Mouse (Mus musculus) stomach, embryonic 14.5 days (tissue): ENCODE data around the gene Ppt1. TPM values are rescaled to one million over a fixed set of nuclear protein-coding genes. Genes with fewer than 3 reads are reported as not detected.

Source experiments
- ATAC-seq: fragments of 200-750 bp; cut with Nextera tagmentation; 2 replicates; pipeline ENCODE4 v1.8.0; 2017; ENCODE audit warnings: low read depth, moderate TSS enrichment; ENCODE audit not compliant: insufficient number of reproducible peaks, insufficient read depth, low FRiP score
- H3K27ac ChIP-seq: fragments of 300-500 bp; sonication (generic); 2 replicates; pipeline ENCODE4 v1.5.1; 2014; ENCODE audit warnings: mild to moderate bottlenecking, low read length, moderate library complexity, mixed read lengths
- H3K27me3 ChIP-seq: fragments of 300-500 bp; sonication (generic); 2 replicates; pipeline ENCODE4 v1.6.1; 2014; ENCODE audit warnings: low read length, control low read depth, mixed read lengths; ENCODE audit not compliant: control insufficient read depth, insufficient read depth
- H3K36me3 ChIP-seq: fragments of 300-500 bp; sonication (generic); 2 replicates; pipeline ENCODE4 v1.6.1; 2014; ENCODE audit warnings: mild to moderate bottlenecking, control low read depth, low read length, moderate library complexity, mixed read lengths; ENCODE audit not compliant: control insufficient read depth, insufficient read depth
- H3K4me1 ChIP-seq: fragments of 300-500 bp; sonication (generic); 2 replicates; pipeline ENCODE4 v1.6.1; 2014; ENCODE audit warnings: low read length, control low read depth, mixed read lengths; ENCODE audit not compliant: control insufficient read depth, insufficient read depth
- H3K4me2 ChIP-seq: fragments of 300-500 bp; sonication (generic); replicated peaks from 2 replicates; pipeline ENCODE4 v1.6.1; 2014; ENCODE audit warnings: low read depth, low read length, control low read depth
- H3K4me3 ChIP-seq: fragments of 300-500 bp; sonication (generic); 2 replicates; pipeline ENCODE4 v1.5.1; 2014; ENCODE audit warnings: low read depth, low read length, control low read depth
- H3K9ac ChIP-seq: fragments of 300-500 bp; sonication (generic); replicated peaks from 2 replicates; pipeline ENCODE4 v1.6.1; 2014; ENCODE audit warnings: low read depth, mild to moderate bottlenecking, control low read depth, low read length, moderate library complexity, mixed read lengths
- H3K9me3 ChIP-seq: fragments of 300-500 bp; sonication (generic); 2 replicates; pipeline ENCODE4 v1.6.1; 2016; ENCODE audit warnings: low read depth, low read length, control low read depth; ENCODE audit not compliant: control insufficient read depth
- WGBS: fragments of 180-500 bp; shearing (Covaris S2); extraction: QIAGEN DNeasy Blood & Tissue Kit; methylation state at CpG from one replicate; pipeline ENCODE4 v1.1.7; 2014; 5-methylcytosine and 5-hydroxymethylcytosine counted together
- polyA plus RNA-seq: library from polyadenylated mRNA; unstranded; fragments of >200 nt; fragmentation: Nextera tagmentation; extraction: Ambion mirVana; gene quantifications from 2 replicates; pipeline ENCODE4 v1.2.1, GENCODE M21; 2014

Gene Ppt1
- polyA plus RNA-seq, 1 experiment from 2014 or later: 100 TPM

DNA sequence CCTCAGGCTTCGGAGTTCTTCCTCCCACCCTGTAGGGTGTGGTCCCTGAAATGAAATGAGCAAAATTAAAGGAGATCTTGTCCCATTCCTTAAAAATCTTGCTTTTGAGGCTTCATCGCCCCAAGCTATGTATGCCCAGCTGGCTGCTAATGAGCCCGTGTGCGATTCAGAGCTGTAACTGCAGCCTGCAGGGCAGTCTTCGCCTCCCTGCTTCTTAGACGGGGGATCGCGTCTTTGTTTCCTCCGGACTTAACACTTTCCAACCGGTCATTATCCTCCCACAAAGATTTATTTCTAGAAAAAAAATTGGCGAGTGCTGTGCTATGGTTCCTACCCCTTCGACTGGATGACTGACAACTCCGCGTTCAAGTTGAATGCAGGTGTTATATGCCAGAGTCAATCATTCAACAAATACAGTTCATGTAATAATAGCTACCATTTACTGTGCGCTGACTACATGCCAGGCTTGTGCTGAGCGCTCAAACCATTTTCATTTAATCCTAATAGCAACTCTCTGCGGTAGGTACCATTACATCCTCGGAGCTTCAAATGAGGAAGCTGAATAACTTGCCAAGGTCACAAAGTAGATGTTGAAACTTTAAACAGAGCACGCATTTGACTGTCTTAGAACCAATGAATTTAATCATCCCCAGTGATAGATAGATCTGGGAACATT, 50.7 kb downstream of the Ppt1 start:
- peaks cover 14% of the 10 kb centered on the region for H3K4me1 ChIP-seq
- peak overlapping the region; percentile 84 for H3K4me3 ChIP-seq
- 4% methylated on average over 19 of the region's 19 CpGs for WGBS
- H3K27ac ChIP-seq: peak overlapping the region; percentile 100
- no peak for ATAC-seq
- H3K4me2 ChIP-seq: peak overlapping the region; percentile 89
- no peaks in the 10 kb centered on the region for H3K27me3 ChIP-seq
- peak overlapping the region; percentile 65 for H3K9ac ChIP-seq
- no peaks in the 10 kb centered on the region for H3K9me3 ChIP-seq
- H3K36me3 ChIP-seq: no peaks in the 10 kb centered on the region

DNA sequence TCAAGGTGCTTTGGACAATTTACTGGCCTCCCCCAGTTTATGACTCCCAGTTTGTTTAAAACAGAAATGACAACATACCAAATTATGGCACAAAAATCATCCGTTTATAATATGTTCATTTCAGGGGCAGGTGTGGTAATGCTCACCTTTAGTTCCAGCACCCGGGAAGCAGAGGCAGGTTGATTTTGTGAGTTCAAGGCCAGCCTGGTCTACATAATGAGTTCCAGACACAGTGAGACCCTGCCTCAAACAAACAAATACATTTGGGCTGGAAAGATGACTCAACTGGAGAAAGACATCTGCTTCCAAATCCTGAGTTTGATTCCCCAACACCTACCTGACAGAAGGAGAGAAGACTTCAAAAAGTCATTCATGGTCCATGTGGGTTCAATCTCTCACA, 51.3 kb downstream of the Ppt1 start:
- no peak overlapping the region for H3K9ac ChIP-seq
- no peak for ATAC-seq
- WGBS: 63% methylated on average over 2 of the region's 2 CpGs

DNA sequence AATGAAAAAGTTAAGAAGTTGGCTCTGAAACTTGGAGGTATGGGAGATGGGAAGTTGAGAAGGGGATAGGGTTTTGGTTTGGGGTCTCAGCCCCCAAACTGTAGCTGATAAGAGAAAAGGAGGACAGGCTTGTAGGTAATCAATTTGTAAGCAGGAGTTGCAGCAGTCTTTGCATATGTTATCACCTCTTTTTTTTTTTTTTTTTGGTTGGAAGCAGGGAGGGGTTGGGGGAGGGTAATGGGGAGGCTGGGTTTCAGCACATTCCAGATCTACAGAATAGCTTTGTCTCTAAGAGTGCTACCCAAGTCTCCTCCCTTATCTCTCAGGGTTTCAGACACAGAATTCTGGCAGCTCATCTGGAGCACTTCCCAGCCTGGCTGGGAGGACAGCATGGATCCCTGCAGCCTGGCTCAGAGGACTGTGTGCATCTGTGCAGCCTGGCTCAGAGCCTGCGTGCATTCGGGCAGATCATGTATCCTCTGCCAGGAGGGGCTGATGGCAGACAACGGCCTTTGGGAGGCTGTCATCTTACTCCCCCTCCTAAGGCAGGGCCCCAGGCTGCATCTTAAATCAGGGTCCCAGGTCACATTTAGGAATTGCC, 54.9 kb downstream of the Ppt1 start:
- H3K36me3 ChIP-seq: no peaks in the 10 kb centered on the region
- H3K27me3 ChIP-seq: no peaks in the 10 kb centered on the region
- 14% methylated on average over 3 of the region's 3 CpGs for WGBS
- H3K27ac ChIP-seq: no peak overlapping the region
- H3K4me3 ChIP-seq: no peak overlapping the region
- no peaks in the 10 kb centered on the region for H3K9me3 ChIP-seq
- no peak overlapping the region for H3K4me2 ChIP-seq
- no peak for ATAC-seq
- H3K4me1 ChIP-seq: no peaks in the 10 kb centered on the region
- H3K9ac ChIP-seq: no peak overlapping the region

More for the DNA sequence above, 51.3 kb downstream of the Ppt1 start:
- H3K27ac ChIP-seq: peak overlapping the region; percentile 100
- peak overlapping the region; percentile 89 for H3K4me2 ChIP-seq
- no peaks in the 10 kb centered on the region for H3K9me3 ChIP-seq
- H3K4me1 ChIP-seq: peaks cover 14% of the 10 kb centered on the region
- no peaks in the 10 kb centered on the region for H3K27me3 ChIP-seq
- no peaks in the 10 kb centered on the region for H3K36me3 ChIP-seq
- no peak overlapping the region for H3K4me3 ChIP-seq

DNA sequence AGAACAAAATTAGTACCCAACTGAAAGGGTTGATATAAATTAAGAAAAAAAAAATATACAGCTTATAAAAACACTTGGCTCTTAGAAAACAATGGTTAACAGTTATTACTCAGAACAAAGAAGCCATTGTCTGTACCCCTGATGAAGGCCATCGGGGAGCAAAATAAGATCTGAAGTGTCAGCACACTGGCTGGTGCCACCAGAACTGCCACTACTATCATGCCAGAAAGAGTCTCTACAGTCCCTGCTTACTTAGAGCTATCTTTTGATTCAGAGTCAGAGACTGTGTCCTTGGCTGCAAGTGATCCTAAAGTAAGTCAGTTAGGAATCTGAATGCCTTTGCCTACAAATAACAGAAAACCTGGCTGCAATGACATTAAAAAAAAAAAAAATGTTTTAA, 55.6 kb downstream of the Ppt1 start:
- no peak overlapping the region for H3K9ac ChIP-seq
- no peaks in the 10 kb centered on the region for H3K27me3 ChIP-seq
- 73% methylated on average over 1 of the region's 1 CpGs for WGBS
- no peaks in the 10 kb centered on the region for H3K9me3 ChIP-seq
- no peak overlapping the region for H3K4me2 ChIP-seq
- H3K36me3 ChIP-seq: no peaks in the 10 kb centered on the region
- H3K4me1 ChIP-seq: no peaks in the 10 kb centered on the region
- ATAC-seq: no peak
- H3K4me3 ChIP-seq: no peak overlapping the region
- no peak overlapping the region for H3K27ac ChIP-seq

DNA sequence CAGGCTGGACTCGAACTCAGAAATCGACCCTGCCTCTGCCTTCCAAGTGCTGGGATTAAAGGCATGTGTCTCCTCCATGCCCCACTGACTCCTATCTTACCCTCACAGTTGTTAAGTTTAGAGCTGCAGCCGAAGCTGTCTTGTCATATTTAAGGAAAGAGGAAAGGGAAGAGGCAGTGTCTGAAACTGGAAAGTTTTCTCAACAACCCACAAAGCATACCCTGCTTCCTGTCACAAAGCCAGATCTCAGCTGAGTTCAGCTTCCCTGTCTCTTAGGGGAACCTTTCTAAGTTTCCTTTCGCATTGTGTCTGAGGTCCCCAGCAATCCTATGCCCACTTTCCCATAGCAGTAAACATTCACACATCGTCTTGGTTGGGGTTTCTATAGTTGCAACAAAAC, 56.1 kb downstream of the Ppt1 start:
- Histone ChIP-seq H3K27ac (no peak overlapping the region), H3K4me2 (no peak overlapping the region), H3K27me3 (no peaks in the 10 kb centered on the region), H3K4me3 (no peak overlapping the region), H3K36me3 (no peaks in the 10 kb centered on the region), H3K9me3 (no peaks in the 10 kb centered on the region), H3K4me1 (no peaks in the 10 kb centered on the region), H3K9ac (no peak overlapping the region)
- WGBS: 74% methylated on average over 5 of the region's 5 CpGs
- no peak for ATAC-seq

DNA sequence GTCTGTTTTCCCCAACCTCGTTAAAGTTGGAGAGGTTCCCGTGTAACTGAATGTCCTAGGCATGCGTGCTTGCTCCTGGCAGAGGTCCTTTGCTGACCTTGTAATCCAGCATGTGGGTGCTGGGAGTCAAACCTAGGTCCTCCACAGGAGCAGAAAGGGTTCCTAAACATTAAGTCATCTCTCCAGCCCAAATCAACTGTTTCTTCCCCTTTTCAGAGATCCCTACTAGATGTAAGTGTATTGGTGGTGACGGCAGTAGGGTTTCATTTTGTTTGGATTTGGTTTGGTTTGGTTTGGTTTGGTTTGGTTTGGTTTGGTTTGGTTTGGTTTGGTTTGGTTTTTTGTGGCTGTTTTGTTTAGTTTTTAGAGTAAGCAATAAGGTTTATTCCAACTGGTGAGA, 61.7 kb downstream of the Ppt1 start:
- 78% methylated on average over 4 of the region's 4 CpGs for whole genome bisulfite sequencing
- no peak overlapping the region for H3K27ac ChIP-seq
- no peak overlapping the region for H3K4me3 ChIP-seq
- H3K36me3 ChIP-seq: no peaks in the 10 kb centered on the region
- H3K4me2 ChIP-seq: no peak overlapping the region
- H3K9me3 ChIP-seq: no peaks in the 10 kb centered on the region
- ATAC-seq: no peak
- H3K9ac ChIP-seq: no peak overlapping the region
- H3K4me1 ChIP-seq: no peaks in the 10 kb centered on the region
- no peaks in the 10 kb centered on the region for H3K27me3 ChIP-seq

DNA sequence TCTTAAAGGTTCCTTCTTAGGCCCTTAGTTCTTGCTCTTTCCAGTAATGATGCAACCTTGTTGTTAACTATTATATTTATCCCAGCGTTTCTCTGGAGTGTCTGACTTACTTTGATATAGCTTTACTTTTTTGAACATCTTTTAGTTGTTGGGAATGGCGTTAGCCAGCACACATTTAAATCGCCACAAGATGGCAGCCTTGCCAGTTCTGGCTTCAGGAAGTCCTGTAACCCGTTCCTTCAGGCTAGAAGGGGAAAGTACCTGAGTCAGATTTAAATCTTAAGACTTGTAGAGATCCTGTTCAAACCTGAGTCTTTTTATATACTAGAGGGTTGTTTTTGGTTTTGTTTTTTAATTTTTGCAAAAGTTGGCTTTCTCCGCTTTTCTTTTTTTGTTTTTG, 62.3 kb downstream of the Ppt1 start:
- Histone ChIP-seq H3K9me3 (no peaks in the 10 kb centered on the region), H3K27ac (no peak overlapping the region), H3K4me2 (no peak overlapping the region), H3K36me3 (no peaks in the 10 kb centered on the region), H3K9ac (no peak overlapping the region), H3K27me3 (no peaks in the 10 kb centered on the region), H3K4me1 (no peaks in the 10 kb centered on the region), H3K4me3 (no peak overlapping the region)
- no peak for ATAC-seq
- 16% methylated on average over 5 of the region's 5 CpGs for WGBS

DNA sequence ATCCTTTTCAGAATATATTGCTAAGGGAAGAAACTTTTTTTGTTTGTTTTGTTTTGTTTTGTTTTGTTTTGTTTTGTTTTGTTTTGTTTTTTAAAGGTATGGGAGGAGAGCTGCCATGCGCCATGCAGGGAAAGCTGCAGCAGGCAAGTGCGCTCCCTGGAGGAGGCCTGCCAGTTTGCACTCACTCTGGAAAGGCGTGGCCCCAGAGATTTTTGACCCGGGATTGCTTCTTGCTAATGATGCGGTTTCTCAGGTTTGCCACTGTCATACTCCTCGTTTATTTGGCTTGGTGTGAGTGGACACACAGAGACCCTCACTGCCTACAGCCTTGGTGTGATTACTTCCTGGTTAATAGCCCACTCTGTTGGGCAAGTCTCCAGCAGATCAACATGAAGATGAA, 66.1 kb downstream of the Ppt1 start:
- no peaks in the 10 kb centered on the region for H3K4me1 ChIP-seq
- no peak for ATAC-seq
- no peak overlapping the region for H3K27ac ChIP-seq
- H3K4me2 ChIP-seq: no peak overlapping the region
- no peaks in the 10 kb centered on the region for H3K9me3 ChIP-seq
- WGBS: 27% methylated on average over 6 of the region's 6 CpGs
- H3K9ac ChIP-seq: no peak overlapping the region
- H3K27me3 ChIP-seq: no peaks in the 10 kb centered on the region
- H3K4me3 ChIP-seq: no peak overlapping the region
- no peaks in the 10 kb centered on the region for H3K36me3 ChIP-seq

DNA sequence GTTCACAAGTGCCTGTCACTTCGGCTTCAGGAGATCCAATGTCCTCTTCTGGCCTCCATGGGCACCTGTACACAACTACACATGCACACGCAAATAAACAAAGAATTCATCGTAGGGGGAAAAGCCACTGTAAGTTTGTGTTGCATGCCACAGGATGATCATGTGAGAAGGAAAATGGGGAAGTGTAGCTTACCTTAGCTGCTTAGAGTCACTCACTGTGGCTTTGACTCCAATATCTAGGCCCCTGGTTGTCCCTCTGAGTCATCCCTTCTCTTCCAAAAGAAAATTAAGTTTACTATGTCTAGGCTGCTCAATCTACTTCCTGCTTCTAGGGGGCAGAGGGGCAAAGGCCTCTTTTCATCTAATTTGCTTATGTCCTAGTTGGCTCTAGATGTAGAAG, 67.7 kb downstream of the Ppt1 start:
- Histone ChIP-seq H3K4me3 (no peak overlapping the region), H3K4me1 (no peaks in the 10 kb centered on the region), H3K36me3 (no peaks in the 10 kb centered on the region), H3K27ac (no peak overlapping the region), H3K9ac (no peak overlapping the region), H3K4me2 (no peak overlapping the region), H3K9me3 (no peaks in the 10 kb centered on the region), H3K27me3 (no peaks in the 10 kb centered on the region)
- 90% methylated on average over 3 of the region's 3 CpGs for WGBS
- ATAC-seq: no peak
